Mouse (Mus musculus): ENCODE measurements at regions not wholly inside any gene's neighbourhood (a gene's known extent, or its start where the extent isn't known, plus 50 kb on each side); places are given as distances from the start of the nearest gene placed in this dataset.

- CTCF ChIA-PET, result interaction anchor here (0.7 kb wide), 1 partner anchor 22 kb away, joined by 5 read pairs; no protein-coding TSS in a partner anchor
Measured at GRCm38 (mm10) chr8:97866148-97866547, 1550.1 kb downstream of the Cdh8 start.

GRCm38 (mm10) chr8:97861511-97861910, 1554.8 kb downstream of the Cdh8 start:
- CTCF ChIA-PET, result no interaction called here

GRCm38 (mm10) chr8:97860201-97860600, 1556.1 kb downstream of the Cdh8 start:
- CTCF ChIA-PET, result no interaction called here

- CTCF ChIA-PET, result no interaction called here
Measured at GRCm38 (mm10) chr8:97857252-97857651, 1559.0 kb downstream of the Cdh8 start.
